Mouse (Mus musculus): ENCODE measurements around the gene Mup5.
"Not testable (repeated sequence)": the region's sequence is repeated elsewhere in the genome, so short reads cannot be mapped to it uniquely, and the experiment has no call there.

Mup5 gene

GRCm38 (mm10) chr4:61834952-61835708 lies at the start of gene Mup5:
Gene Mup5, minus strand, starts transcription at chr4:61835233.
- DNase-seq (ENCODE audit: extremely low read depth, low read depth): no peak

DNA sequence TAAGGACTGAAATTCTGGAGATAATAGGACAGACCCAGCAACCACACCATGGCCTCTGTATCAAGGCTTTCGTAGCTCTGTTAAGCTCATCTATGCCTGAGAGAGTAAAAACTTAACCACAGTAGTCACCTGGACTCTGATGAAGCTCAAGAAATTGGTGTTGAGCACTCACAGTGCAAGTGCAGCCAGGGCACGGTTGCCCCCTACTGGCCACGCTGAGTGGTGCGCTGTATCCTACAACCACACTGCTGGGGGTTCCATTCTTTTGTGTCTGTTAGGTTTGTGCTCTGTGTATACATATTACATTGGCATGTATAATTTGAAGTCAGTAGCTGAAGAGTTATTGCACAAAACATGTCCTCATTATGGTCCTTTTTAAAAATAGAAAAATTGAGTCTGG lies 23.1 kb upstream of the Mup5 start:
- DNase-seq (ENCODE audit: extremely low read depth, low read depth): no peak

DNA sequence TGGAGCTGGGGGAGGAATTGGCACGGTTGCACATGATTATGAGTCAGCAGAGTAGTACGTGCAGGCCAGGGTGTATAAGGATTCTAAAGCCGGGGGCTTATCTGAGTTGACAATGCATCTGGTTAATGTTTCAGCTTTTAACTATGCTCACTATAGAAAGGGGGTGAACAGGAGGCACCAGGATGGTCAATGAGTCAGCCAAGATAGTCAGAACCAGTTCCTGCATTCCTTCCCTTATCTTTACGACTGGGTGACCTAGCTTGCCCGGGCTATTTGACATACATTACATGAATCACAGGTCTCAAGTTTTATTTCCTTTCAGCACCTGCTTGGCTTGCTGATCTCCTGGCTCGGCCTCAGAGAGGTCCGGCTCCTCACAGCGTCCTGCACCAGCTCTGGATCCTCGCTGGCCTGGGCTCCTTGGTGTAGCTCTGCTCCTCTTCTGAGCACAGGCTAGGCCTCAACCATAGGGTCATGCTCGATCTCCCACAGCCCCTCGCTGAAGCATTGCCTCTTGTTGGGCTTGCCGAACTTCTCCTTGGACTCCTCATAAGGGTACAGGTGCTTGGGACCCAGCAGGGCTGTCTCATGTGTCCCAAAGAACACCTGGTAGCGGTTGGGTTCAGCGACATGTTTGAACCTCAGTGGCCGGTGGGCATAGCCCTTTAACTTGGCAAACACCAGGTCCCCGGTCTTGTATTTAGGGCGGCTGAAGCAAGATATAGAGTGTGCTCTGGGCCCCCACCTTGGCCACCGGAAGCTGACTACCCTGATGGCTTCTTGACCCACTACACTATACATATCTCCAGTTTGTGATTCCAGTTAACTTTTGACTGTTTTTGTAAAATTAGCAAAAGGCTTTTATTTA lies 21.0 kb upstream of the Mup5 start:
- no peak for DNase-seq (ENCODE audit: extremely low read depth, low read depth)

DNA sequence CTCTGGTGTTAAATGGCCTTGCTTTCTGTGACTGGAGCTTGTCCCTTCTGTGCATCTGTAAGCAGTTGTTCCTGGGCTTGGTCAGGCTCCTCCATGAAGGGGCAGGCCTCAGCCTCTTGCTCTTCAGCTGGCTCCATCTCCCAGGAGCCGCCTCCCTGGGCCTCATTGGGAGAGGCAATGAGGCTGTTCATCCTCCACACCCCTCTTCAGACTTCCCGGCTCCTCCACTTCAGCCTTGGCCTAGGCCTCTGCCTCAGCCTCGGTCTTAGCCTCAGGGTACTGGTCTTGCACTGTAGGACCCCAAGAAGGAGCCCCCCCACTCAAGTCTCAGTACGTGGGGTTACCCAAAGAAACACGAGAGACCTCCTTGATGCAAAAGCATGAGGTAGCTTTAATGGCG lies 20.3 kb upstream of the Mup5 start:
- no peak for DNase-seq (ENCODE audit: extremely low read depth, low read depth)

DNA sequence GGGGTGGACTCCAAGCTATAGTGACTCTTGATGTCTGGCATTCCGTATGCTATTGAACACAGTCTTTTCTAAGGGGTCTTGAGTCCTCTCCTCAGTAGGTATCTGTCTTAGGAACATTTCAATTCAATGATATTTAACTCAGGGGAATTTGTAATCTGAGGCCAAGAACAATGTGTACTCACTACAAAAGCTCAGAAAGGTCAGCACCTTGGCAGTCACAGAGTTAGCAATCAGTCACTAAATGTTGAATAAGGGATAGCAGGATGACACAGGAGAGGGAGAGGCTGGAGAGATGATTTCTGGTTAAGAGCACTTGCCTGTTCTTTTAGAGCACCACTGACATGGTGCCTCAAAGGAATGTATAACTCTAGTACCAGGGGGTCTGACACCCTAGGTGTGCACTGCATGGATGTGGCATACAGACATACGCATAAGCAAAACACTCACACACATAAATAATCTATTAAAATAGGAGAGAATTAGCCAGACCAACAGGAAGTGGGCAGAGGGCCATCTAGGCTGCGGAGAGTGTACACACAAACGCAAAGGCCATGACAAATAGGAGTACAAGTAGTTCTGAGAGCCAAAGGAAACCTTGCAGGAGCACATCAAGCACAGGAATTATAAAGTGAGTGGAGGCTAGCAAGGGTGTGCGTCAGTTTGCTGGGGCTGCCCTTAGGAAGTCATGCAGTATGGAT lies 9.9 kb upstream of the Mup5 start:
- no peak for DNase-seq (ENCODE audit: extremely low read depth, low read depth)

DNA sequence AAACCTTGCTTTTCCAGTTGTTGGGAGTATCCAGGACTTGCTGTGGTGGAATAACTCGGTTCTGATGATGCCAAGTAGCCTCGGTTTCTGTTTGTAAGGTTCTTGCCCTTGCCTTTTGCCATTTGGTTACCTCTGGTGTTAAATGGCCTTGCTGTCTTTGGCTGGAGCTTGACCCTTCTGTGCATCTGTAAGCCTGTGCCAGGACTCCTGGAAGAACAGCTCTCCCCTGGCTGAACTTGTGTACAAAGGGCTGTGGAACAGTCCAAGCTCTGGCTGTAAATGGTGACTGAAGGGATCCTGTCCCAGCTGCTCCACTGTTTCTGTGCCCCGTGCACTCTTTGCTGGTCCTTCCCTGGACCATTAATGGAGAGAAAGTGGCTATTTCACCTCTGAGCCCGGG lies 5.8 kb downstream of the Mup5 start:
- DNase-seq (ENCODE audit: extremely low read depth, low read depth): no peak

DNA sequence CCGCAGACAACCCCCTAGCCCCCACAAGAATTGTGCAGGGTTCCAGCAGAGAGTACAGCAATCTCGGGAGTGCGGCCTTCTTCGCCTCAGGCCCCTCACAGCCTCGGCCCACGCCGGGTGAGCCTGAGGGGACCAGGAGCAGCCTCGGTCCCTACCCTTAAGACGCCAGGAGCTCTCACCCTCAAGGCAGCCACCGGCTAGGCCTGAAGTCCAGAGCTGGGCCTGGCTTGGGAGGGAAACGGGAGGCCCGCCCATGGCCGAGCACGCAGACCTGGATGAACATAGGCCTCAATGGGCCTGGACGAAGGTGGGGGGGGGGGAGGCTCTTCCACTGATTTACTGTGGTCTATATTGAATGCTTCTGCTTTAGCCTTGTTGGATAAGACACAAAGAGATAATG lies 11.8 kb downstream of the Mup5 start:
- no peak for DNase-seq (ENCODE audit: extremely low read depth, low read depth)

DNA sequence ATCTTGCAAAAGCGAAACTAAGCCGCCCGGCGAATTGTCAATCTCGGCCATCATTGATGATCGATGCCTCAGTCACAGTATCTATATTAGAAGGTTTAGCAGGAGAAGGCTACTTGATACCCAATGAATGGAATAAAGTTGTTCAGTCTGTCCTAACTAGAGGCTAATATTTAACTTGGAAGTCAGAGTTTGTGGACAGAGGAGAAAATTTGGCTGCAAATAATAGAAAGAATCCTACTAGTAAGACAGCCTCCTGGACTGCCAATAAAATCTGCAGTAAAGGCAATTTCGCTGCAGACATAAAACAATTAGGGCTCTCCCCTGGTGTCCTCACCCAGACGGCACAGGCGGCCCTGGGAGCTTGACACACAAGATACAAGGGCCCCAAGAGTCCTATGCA lies 12.5 kb downstream of the Mup5 start:
- DNase-seq (ENCODE audit: extremely low read depth, low read depth): not testable (repeated sequence)

DNA sequence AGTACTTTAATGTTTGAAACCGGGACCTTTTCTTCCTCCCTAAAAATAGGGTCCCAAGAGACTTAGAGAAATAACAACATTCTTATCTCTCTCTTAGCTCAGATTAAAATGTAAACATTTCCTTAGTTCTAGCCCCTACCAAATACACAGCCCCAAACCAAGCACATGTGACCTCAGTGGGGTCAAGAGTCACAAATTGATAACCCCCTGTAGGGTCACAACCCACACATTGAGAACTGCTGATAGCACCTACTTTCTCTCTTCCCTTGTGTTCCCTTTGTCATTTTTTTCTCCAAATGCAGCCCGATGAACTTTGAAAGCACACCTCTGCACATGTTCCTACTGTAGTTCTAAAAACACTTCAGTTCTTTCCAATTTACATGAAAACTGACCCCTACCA lies 19.4 kb downstream of the Mup5 start:
- no peak for DNase-seq (ENCODE audit: extremely low read depth, low read depth)

- DNase-seq (ENCODE audit: extremely low read depth, low read depth): no peak
Observed at GRCm38 (mm10) chr4:61813435-61813834, 21.6 kb downstream of the Mup5 start.

DNA sequence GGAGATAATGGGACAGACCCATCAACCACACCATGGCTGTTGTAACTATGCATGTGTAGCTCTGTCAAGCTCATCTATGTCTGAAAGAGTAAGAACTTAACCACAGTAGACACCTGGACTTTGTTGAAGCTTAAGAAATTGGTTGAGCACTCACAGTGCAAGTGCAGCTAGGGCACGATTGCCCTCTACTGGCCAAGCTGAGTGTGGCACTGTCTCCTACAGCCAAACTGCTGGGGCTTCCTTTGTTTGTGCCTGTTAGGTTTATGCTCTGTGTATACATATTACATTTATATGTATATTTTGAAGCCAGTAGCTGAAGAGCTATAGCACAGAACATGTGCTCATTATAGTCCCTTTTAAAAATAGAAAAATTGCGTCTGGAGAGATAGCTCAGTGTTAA lies 23.8 kb downstream of the Mup5 start:
- not testable (repeated sequence) for DNase-seq (ENCODE audit: extremely low read depth, low read depth)

GRCm38 (mm10) chr4:61808926-61809325 lies 26.1 kb downstream of the Mup5 start:
- DNase-seq (ENCODE audit: extremely low read depth, low read depth): not testable (repeated sequence)

GRCm38 (mm10) chr4:61789699-61790098 lies 45.3 kb downstream of the Mup5 start:
- DNase-seq (ENCODE audit: extremely low read depth, low read depth): not testable (repeated sequence)

GRCm38 (mm10) chr4:61784231-61784630 lies 50.8 kb downstream of the Mup5 start:
- DNase-seq (ENCODE audit: extremely low read depth, low read depth): not testable (repeated sequence)

DNA sequence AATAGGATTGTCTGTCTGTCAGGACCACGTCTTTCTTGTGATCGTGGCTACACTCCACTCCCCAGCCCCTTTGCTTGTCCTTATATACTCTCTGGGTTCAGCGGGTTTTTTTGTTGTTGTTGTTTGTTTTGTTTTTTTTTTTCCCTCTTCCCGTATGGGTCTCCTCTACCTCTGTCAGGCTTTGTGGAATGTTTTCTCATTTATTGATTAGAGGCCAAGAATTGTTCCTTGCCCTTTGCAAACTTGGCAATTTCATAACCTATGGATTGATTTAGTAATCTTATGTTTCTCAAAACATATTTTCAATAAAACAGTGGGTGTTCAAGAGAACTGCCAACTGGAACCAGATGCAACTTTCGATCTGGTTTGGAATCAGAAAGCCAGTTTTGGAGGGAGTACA lies 52.9 kb downstream of the Mup5 start, which contains the start of gene Mup19:
TSS of gene Mup19 (minus strand) at position 101 of the 400 bp plus-strand sequence.
- not testable (repeated sequence) for DNase-seq (ENCODE audit: extremely low read depth, low read depth)

Measured in MEL-GATA-1-ER (cell line).